Mouse (Mus musculus): Measurements from ENCODE around the gene Mum1.

DNA sequence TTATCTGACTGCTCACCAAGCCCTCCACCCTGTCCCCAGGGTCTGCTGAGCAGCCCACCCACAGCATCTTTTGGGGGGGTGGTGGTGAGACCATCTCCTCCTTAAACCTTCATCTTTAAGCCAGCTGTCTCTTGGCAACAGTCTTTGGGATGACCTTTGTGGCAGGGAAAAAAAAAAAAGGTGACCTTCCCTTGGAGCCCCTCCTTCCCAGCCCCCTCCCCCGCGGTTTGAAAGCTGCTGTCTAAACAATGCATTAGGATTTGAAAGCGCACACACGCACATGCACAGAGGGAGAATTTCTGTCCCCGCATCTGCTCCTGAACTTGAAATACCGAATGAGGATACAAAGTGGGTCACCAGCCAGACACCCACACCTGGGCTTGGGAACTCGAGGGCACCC lies 22.2 kb upstream of the Mum1 start:
- TF ChIP-seq CTCF (IDR thresholded peaks at IDR 0.05; ENCODE audit: low read depth, low read length) (no peak), POLR2A (IDR thresholded peaks at IDR 0.05; ENCODE audit: borderline replicate concordance, low read depth, low read length) (no peak)
